Mouse (Mus musculus): Measurements from ENCODE around the gene Rrp12. TPM values are rescaled to one million over a fixed set of nuclear protein-coding genes. Genes with fewer than 3 reads are reported as not detected.

The Rrp12 gene
- polyA plus RNA-seq, 1 experiment from 2014 or later, result 4.3 TPM

GRCm38 (mm10) chr19:41847091-41847581, 48.8 kb downstream of the Rrp12 start:
- WGBS (ENCODE audit: insufficient replicate concordance), result under 1% methylated on average over 32 of the region's 64 CpGs
- ATAC-seq, result peak; percentile 21
- H3K4me3 ChIP-seq (ENCODE audit: low read depth, low read length), result peak overlapping the region; percentile 92

DNA sequence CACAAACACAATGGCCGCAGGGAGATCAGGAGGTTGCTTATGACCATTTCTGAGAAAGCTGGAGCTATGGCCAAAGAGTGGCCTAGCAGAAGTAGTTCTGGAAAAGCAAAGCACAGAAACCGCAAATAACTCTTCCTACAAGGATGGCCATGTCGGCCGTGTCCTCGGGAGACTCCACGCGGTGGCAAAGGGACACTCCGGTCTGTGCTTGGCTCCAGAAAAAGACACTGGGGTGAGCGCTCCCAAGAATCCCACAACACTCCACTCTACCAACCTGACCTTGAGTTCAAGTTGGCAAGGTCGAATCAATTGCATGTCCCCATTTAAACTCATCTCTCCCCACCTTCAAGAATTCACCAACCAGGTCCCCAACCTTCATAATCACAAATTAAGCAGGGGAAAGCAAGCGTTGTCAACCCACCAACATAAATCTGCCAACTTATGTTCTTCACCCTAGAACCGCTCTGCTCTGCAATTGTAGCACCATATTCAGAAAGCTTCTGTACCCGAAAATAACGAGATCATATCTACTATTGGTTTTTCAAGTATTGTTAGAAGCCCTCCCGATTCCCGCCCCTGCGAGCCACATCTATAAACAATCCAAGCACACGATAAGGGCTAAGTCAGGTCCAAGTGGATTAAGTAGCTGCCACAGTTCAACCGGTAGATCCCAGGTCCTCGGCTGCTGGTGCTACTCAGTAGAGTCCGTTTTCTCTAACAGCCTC, 49.4 kb downstream of the Rrp12 start:
- ATAC-seq (no peak), DNase-seq (peak; percentile 34)
- H3K4me3 ChIP-seq (ENCODE audit: low read depth, low read length), result peak overlapping the region; percentile 92
- H3K4me1 ChIP-seq (ENCODE audit: insufficient read depth), result peaks cover 14% of the 10 kb centered on the region
- peak overlapping the region; percentile 96; the same call in 1 of the 2 replicates for H3K27ac ChIP-seq (ENCODE audit: low read depth)
- H3K36me3 ChIP-seq (replicated peaks; ENCODE audit: insufficient read depth, low read length), result no peaks in the 10 kb centered on the region
- H3K9me3 ChIP-seq (ENCODE audit: low read length), result no peaks in the 10 kb centered on the region
- H3K9ac ChIP-seq (replicated peaks), result peak overlapping the region; percentile 83
- no peaks in the 10 kb centered on the region for H3K27me3 ChIP-seq (ENCODE audit: insufficient read depth, low read length)
- 9% methylated on average over 21 of the region's 21 CpGs for WGBS (ENCODE audit: insufficient replicate concordance)
- TF ChIP-seq EP300 (IDR thresholded peaks at IDR 0.05; ENCODE audit: low read depth) (no peak), CTCF (IDR thresholded peaks at IDR 0.05; ENCODE audit: low read depth) (peak; percentile 42)
- peak overlapping the region; percentile 85 for H3K4me2 ChIP-seq (ENCODE audit: low read depth, low read length)

More at GRCm38 (mm10) chr19:41847091-41847581, 48.8 kb downstream of the Rrp12 start:
- Histone ChIP-seq H3K4me1 (ENCODE audit: insufficient read depth) (peaks cover 14% of the 10 kb centered on the region), H3K9ac (replicated peaks) (peak overlapping the region; percentile 83), H3K9me3 (ENCODE audit: low read length) (no peaks in the 10 kb centered on the region), H3K27ac (ENCODE audit: low read depth) (peak overlapping the region; percentile 96), H3K36me3 (replicated peaks; ENCODE audit: insufficient read depth, low read length) (no peaks in the 10 kb centered on the region), H3K4me2 (ENCODE audit: low read depth, low read length) (peak overlapping the region; percentile 85), H3K27me3 (ENCODE audit: insufficient read depth, low read length) (no peaks in the 10 kb centered on the region)
- no peak for TF ChIP-seq EP300 (IDR thresholded peaks at IDR 0.05; ENCODE audit: low read depth)
- 0 out of 2 replicates have a peak, but pooled peaks have one; percentile 6 for TF ChIP-seq CTCF (IDR thresholded peaks at IDR 0.05; ENCODE audit: low read depth)
- peak; percentile 68 for DNase-seq

GRCm38 (mm10) chr19:41844345-41844744, 51.6 kb downstream of the Rrp12 start:
- Histone ChIP-seq H3K27ac (ENCODE audit: low read depth) (no peak overlapping the region), H3K4me2 (ENCODE audit: low read depth, low read length) (no peak overlapping the region), H3K27me3 (ENCODE audit: insufficient read depth, low read length) (no peaks in the 10 kb centered on the region), H3K36me3 (replicated peaks; ENCODE audit: insufficient read depth, low read length) (no peaks in the 10 kb centered on the region), H3K4me1 (ENCODE audit: insufficient read depth) (peaks cover 17% of the 10 kb centered on the region), H3K4me3 (ENCODE audit: low read depth, low read length) (no peak overlapping the region), H3K9me3 (ENCODE audit: low read length) (no peaks in the 10 kb centered on the region), H3K9ac (replicated peaks) (no peak overlapping the region)
- 71% methylated on average over 6 of the region's 6 CpGs for WGBS (ENCODE audit: insufficient replicate concordance)
- peak; percentile 59 for TF ChIP-seq CTCF (IDR thresholded peaks at IDR 0.05; ENCODE audit: low read depth)
- TF ChIP-seq EP300 (IDR thresholded peaks at IDR 0.05; ENCODE audit: low read depth), result no peak
- DNase-seq (peak; percentile 28), ATAC-seq (no peak)

GRCm38 (mm10) chr19:41842706-41843105, 53.3 kb downstream of the Rrp12 start:
- Histone ChIP-seq H3K36me3 (replicated peaks; ENCODE audit: insufficient read depth, low read length) (no peaks in the 10 kb centered on the region), H3K27ac (ENCODE audit: low read depth) (no peak overlapping the region), H3K4me3 (ENCODE audit: low read depth, low read length) (no peak overlapping the region), H3K9ac (replicated peaks) (no peak overlapping the region), H3K4me2 (ENCODE audit: low read depth, low read length) (no peak overlapping the region), H3K4me1 (ENCODE audit: insufficient read depth) (peaks cover 31% of the 10 kb centered on the region), H3K27me3 (ENCODE audit: insufficient read depth, low read length) (no peaks in the 10 kb centered on the region), H3K9me3 (ENCODE audit: low read length) (no peaks in the 10 kb centered on the region)
- DNase-seq (peak; percentile 29), ATAC-seq (no peak)
- TF ChIP-seq EP300 (IDR thresholded peaks at IDR 0.05; ENCODE audit: low read depth), result no peak
- no peak for TF ChIP-seq CTCF (IDR thresholded peaks at IDR 0.05; ENCODE audit: low read depth)
- WGBS (ENCODE audit: insufficient replicate concordance), result 59% methylated on average over 4 of the region's 4 CpGs

- Histone ChIP-seq H3K4me2 (ENCODE audit: low read depth, low read length) (no peak overlapping the region), H3K36me3 (replicated peaks; ENCODE audit: insufficient read depth, low read length) (no peaks in the 10 kb centered on the region), H3K4me1 (ENCODE audit: insufficient read depth) (peaks cover 37% of the 10 kb centered on the region), H3K4me3 (ENCODE audit: low read depth, low read length) (no peak overlapping the region), H3K9me3 (ENCODE audit: low read length) (no peaks in the 10 kb centered on the region), H3K27ac (ENCODE audit: low read depth) (no peak overlapping the region), H3K9ac (replicated peaks) (no peak overlapping the region), H3K27me3 (ENCODE audit: insufficient read depth, low read length) (no peaks in the 10 kb centered on the region)
- no peak for TF ChIP-seq CTCF (IDR thresholded peaks at IDR 0.05; ENCODE audit: low read depth)
- TF ChIP-seq EP300 (IDR thresholded peaks at IDR 0.05; ENCODE audit: low read depth), result no peak
- no peak for DNase-seq
- no peak for ATAC-seq
- WGBS (ENCODE audit: insufficient replicate concordance), result 83% methylated on average over 4 of the region's 4 CpGs
These were observed 53.8 kb downstream of the Rrp12 start for GRCm38 (mm10) chr19:41842196-41842595.

GRCm38 (mm10) chr19:41841105-41841750, 54.7 kb downstream of the Rrp12 start:
- Histone ChIP-seq H3K9me3 (ENCODE audit: low read length) (no peaks in the 10 kb centered on the region), H3K9ac (replicated peaks) (no peak overlapping the region), H3K27ac (ENCODE audit: low read depth) (no peak overlapping the region), H3K4me1 (ENCODE audit: insufficient read depth) (peaks cover 42% of the 10 kb centered on the region), H3K36me3 (replicated peaks; ENCODE audit: insufficient read depth, low read length) (no peaks in the 10 kb centered on the region), H3K4me3 (ENCODE audit: low read depth, low read length) (no peak overlapping the region), H3K27me3 (ENCODE audit: insufficient read depth, low read length) (no peaks in the 10 kb centered on the region), H3K4me2 (ENCODE audit: low read depth, low read length) (no peak overlapping the region)
- WGBS (ENCODE audit: insufficient replicate concordance), result 61% methylated on average over 7 of the region's 7 CpGs
- DNase-seq (no peak), ATAC-seq (no peak)
- TF ChIP-seq EP300 (IDR thresholded peaks at IDR 0.05; ENCODE audit: low read depth), result no peak
- no peak for TF ChIP-seq CTCF (IDR thresholded peaks at IDR 0.05; ENCODE audit: low read depth)

All from liver, postnatal 0 days (tissue).